Mouse (Mus musculus): ENCODE results near the gene Psme2. TPM values are rescaled to one million over a fixed set of nuclear protein-coding genes. Genes with fewer than 3 reads are reported as not detected.

Psme2 gene
- polyA plus RNA-seq, 1 experiment from 2014 or later: 368 TPM

- ATAC-seq: no peak
- H3K9ac ChIP-seq (ENCODE audit: low read depth, low read length): no peak overlapping the region
- 94% methylated on average over 21 of the region's 21 CpGs for WGBS
Measured at GRCm38 (mm10) chr14:55598521-55599390, 7.8 kb upstream of the Psme2 start.

GRCm38 (mm10) chr14:55596036-55596690 lies 5.2 kb upstream of the Psme2 start:
- H3K9me3 ChIP-seq (ENCODE audit: control insufficient read depth, low read length): no peaks in the 10 kb centered on the region
- H3K9ac ChIP-seq (ENCODE audit: low read depth, low read length): no peak overlapping the region
- H3K27me3 ChIP-seq (replicated peaks; ENCODE audit: control insufficient read depth, insufficient read depth, low read length): no peaks in the 10 kb centered on the region
- no peak for ATAC-seq
- peaks cover 12% of the 10 kb centered on the region for H3K4me1 ChIP-seq (ENCODE audit: control insufficient read depth, insufficient read depth, low read length)
- peaks cover 29% of the 10 kb centered on the region for H3K36me3 ChIP-seq (ENCODE audit: control insufficient read depth, insufficient read depth, low read length)
- no peak overlapping the region for H3K27ac ChIP-seq (ENCODE audit: low read length)
- H3K4me3 ChIP-seq (ENCODE audit: low read length): no peak overlapping the region
- no peak overlapping the region for H3K4me2 ChIP-seq (ENCODE audit: low read depth, low read length)
- 81% methylated on average over 13 of the region's 13 CpGs for WGBS

More at GRCm38 (mm10) chr14:55598521-55599390, 7.8 kb upstream of the Psme2 start:
- no peaks in the 10 kb centered on the region for H3K9me3 ChIP-seq (ENCODE audit: control insufficient read depth, low read length)
- H3K4me3 ChIP-seq (ENCODE audit: low read length): no peak overlapping the region
- no peaks in the 10 kb centered on the region for H3K27me3 ChIP-seq (replicated peaks; ENCODE audit: control insufficient read depth, insufficient read depth, low read length)
- peaks cover 33% of the 10 kb centered on the region for H3K36me3 ChIP-seq (ENCODE audit: control insufficient read depth, insufficient read depth, low read length)
- no peak overlapping the region for H3K4me2 ChIP-seq (ENCODE audit: low read depth, low read length)
- peaks cover 4% of the 10 kb centered on the region; the same call in 1 of the 2 replicates for H3K4me1 ChIP-seq (ENCODE audit: control insufficient read depth, insufficient read depth, low read length)
- no peak overlapping the region for H3K27ac ChIP-seq (ENCODE audit: low read length)

- WGBS: 4% methylated on average over 16 of the region's 16 CpGs
- Histone ChIP-seq H3K4me2 (ENCODE audit: low read depth, low read length) (peak overlapping the region; percentile 56), H3K9me3 (ENCODE audit: control insufficient read depth, low read length) (no peaks in the 10 kb centered on the region), H3K4me3 (ENCODE audit: low read length) (peak overlapping the region; percentile 84), H3K27me3 (replicated peaks; ENCODE audit: control insufficient read depth, insufficient read depth, low read length) (no peaks in the 10 kb centered on the region), H3K9ac (ENCODE audit: low read depth, low read length) (peak overlapping the region; percentile 88), H3K36me3 (ENCODE audit: control insufficient read depth, insufficient read depth, low read length) (peaks cover 11% of the 10 kb centered on the region), H3K4me1 (ENCODE audit: control insufficient read depth, insufficient read depth, low read length) (peaks cover 19% of the 10 kb centered on the region), H3K27ac (ENCODE audit: low read length) (peak overlapping the region; percentile 78)
- no peak for ATAC-seq
Measured at GRCm38 (mm10) chr14:55592226-55592625, 1.3 kb upstream of the Psme2 start.

DNA sequence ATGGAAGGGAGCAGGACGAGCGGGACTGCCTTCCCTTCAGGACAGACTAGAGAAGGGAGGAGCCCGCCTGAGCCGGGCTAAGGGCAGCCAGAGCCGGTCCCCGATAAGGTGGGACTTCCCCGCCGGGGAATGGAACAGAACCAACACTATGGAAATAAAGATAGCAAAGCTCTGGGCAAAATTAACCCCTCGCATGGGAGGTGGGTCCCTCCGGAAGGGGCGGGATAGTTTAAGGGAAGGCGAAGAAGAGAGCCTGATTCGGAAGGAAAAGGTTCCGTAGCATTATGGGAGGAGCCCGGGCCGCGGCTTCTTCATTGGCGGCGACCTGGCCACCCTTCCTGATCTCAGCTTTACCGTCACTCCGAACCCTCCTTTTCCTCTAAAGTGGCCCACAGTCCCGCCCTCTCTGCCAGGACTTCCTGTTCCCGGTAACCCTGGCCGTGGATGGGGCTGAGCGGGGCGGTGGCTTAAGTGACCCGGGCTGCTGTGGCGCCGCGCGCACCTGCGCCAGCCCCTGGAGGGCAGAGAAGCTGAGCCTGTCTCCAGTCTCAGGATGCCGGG lies 498 bp upstream of the Psme2 start, which contains the start of gene Rnf31:
Rnf31 (plus strand) TSS at position 378 of the 561 bp plus-strand sequence.
- Histone ChIP-seq H3K4me2 (ENCODE audit: low read depth, low read length) (peak within 1 kb of the TSS; percentile 56), H3K27me3 (replicated peaks; ENCODE audit: control insufficient read depth, insufficient read depth, low read length) (no peaks in the 10 kb centered on the region), H3K4me1 (ENCODE audit: control insufficient read depth, insufficient read depth, low read length) (peaks cover 19% of the 10 kb centered on the region), H3K36me3 (ENCODE audit: control insufficient read depth, insufficient read depth, low read length) (peaks cover 8% of the 10 kb centered on the region), H3K9ac (ENCODE audit: low read depth, low read length) (peak within 1 kb of the TSS; percentile 88), H3K27ac (ENCODE audit: low read length) (peak within 1 kb of the TSS; percentile 96), H3K9me3 (ENCODE audit: control insufficient read depth, low read length) (no peaks in the 10 kb centered on the region), H3K4me3 (ENCODE audit: low read length) (peak within 1 kb of the TSS; percentile 84)
- WGBS: under 1% methylated on average over 33 of the region's 33 CpGs
- peak; percentile 90 for ATAC-seq

DNA sequence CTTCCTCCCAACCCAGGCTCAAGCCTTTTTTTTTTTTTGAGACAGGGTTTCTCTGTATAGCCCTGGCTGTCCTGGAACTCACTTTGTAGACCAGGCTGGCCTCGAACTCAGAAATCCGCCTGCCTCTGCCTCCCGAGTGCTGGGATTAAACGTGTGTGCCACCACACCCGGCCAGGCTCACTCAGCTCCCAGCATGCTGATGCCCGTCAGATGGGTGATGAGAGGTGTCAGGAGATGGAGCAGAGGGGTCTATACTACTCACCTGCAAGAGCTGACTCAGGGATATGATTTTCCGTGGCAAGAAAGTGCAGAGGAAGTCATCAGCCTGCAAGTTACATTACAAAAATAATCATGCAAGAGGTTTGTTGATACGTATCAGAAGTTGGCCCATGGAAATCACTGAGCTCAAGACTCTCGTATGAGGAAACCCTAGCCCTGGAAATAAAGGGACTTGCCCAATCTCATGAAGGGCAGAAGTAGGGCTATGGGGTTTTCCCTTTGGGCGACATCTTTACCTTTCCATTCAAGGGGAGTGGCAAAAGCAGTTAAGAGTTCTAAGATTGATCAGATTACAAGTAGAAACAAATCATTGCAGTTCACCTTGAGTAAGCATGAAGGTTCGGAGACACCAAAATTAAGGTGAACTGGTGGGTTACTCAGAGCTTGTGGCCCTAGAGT lies 1.0 kb downstream of the Psme2 start:
- peaks cover 3% of the 10 kb centered on the region for H3K36me3 ChIP-seq (ENCODE audit: control insufficient read depth, insufficient read depth, low read length)
- peak overlapping the region; percentile 79 for H3K27ac ChIP-seq (ENCODE audit: low read length)
- H3K4me2 ChIP-seq (ENCODE audit: low read depth, low read length): peak overlapping the region; percentile 56
- H3K9me3 ChIP-seq (ENCODE audit: control insufficient read depth, low read length): no peaks in the 10 kb centered on the region
- WGBS: 77% methylated on average over 11 of the region's 11 CpGs
- H3K4me3 ChIP-seq (ENCODE audit: low read length): peak overlapping the region; percentile 84
- peak overlapping the region; percentile 79 for H3K9ac ChIP-seq (ENCODE audit: low read depth, low read length)
- ATAC-seq: no peak
- no peaks in the 10 kb centered on the region for H3K27me3 ChIP-seq (replicated peaks; ENCODE audit: control insufficient read depth, insufficient read depth, low read length)
- peaks cover 22% of the 10 kb centered on the region for H3K4me1 ChIP-seq (ENCODE audit: control insufficient read depth, insufficient read depth, low read length)

GRCm38 (mm10) chr14:55589271-55589670 lies 1.6 kb downstream of the Psme2 start:
- 92% methylated on average over 5 of the region's 5 CpGs for WGBS
- peaks cover 25% of the 10 kb centered on the region for H3K4me1 ChIP-seq (ENCODE audit: control insufficient read depth, insufficient read depth, low read length)
- no peak overlapping the region for H3K27ac ChIP-seq (ENCODE audit: low read length)
- H3K4me3 ChIP-seq (ENCODE audit: low read length): no peak overlapping the region
- H3K9me3 ChIP-seq (ENCODE audit: control insufficient read depth, low read length): no peaks in the 10 kb centered on the region
- no peaks in the 10 kb centered on the region for H3K27me3 ChIP-seq (replicated peaks; ENCODE audit: control insufficient read depth, insufficient read depth, low read length)
- H3K36me3 ChIP-seq (ENCODE audit: control insufficient read depth, insufficient read depth, low read length): no peaks in the 10 kb centered on the region; the same call in 1 of the 2 replicates
- H3K9ac ChIP-seq (ENCODE audit: low read depth, low read length): no peak overlapping the region
- H3K4me2 ChIP-seq (ENCODE audit: low read depth, low read length): no peak overlapping the region
- ATAC-seq: no peak

DNA sequence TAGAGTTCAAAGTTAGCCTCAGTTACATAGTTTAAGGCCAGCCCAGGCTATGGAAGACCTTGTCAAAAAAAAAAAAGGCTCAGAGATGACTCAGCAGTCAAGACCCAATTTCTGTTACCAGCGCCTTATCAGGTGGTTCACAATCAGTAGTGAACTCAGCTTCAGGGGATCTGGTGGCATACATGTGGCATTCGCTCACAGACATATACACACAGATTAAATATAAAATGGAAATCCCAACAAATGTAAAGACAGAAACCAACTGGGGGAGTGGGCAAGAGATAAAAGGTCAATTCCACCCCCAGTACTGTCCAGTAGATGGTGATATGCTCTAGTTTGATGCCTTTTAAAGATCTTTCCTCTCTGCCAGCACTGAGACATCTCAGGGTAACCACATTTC lies 4.8 kb downstream of the Psme2 start:
- H3K27me3 ChIP-seq (replicated peaks; ENCODE audit: control insufficient read depth, insufficient read depth, low read length): no peaks in the 10 kb centered on the region
- no peaks in the 10 kb centered on the region for H3K9me3 ChIP-seq (ENCODE audit: control insufficient read depth, low read length)
- ATAC-seq: no peak
- H3K36me3 ChIP-seq (ENCODE audit: control insufficient read depth, insufficient read depth, low read length): peaks cover under 1% of the 10 kb centered on the region; the same call in 1 of the 2 replicates
- no peak overlapping the region for H3K9ac ChIP-seq (ENCODE audit: low read depth, low read length)
- H3K4me1 ChIP-seq (ENCODE audit: control insufficient read depth, insufficient read depth, low read length): peaks cover 13% of the 10 kb centered on the region
- peak overlapping the region; percentile 70; the same call in 1 of the 2 replicates for H3K27ac ChIP-seq (ENCODE audit: low read length)
- H3K4me2 ChIP-seq (ENCODE audit: low read depth, low read length): no peak overlapping the region
- no peak overlapping the region for H3K4me3 ChIP-seq (ENCODE audit: low read length)
- 92% methylated on average over 2 of the region's 2 CpGs for WGBS

GRCm38 (mm10) chr14:55585566-55585960 lies 5.3 kb downstream of the Psme2 start:
- no peaks in the 10 kb centered on the region for H3K9me3 ChIP-seq (ENCODE audit: control insufficient read depth, low read length)
- no peak overlapping the region for H3K9ac ChIP-seq (ENCODE audit: low read depth, low read length)
- H3K27ac ChIP-seq (ENCODE audit: low read length): peak overlapping the region; percentile 70; the same call in 1 of the 2 replicates
- no peak overlapping the region for H3K4me3 ChIP-seq (ENCODE audit: low read length)
- ATAC-seq: peak; percentile 82
- H3K27me3 ChIP-seq (replicated peaks; ENCODE audit: control insufficient read depth, insufficient read depth, low read length): no peaks in the 10 kb centered on the region
- H3K36me3 ChIP-seq (ENCODE audit: control insufficient read depth, insufficient read depth, low read length): peaks cover 7% of the 10 kb centered on the region; the same call in 1 of the 2 replicates
- peak overlapping the region; percentile 91 for H3K4me2 ChIP-seq (ENCODE audit: low read depth, low read length)
- H3K4me1 ChIP-seq (ENCODE audit: control insufficient read depth, insufficient read depth, low read length): peaks cover 13% of the 10 kb centered on the region
- WGBS: 40% methylated on average over 6 of the region's 6 CpGs

Measured in intestine, embryonic 16.5 days (tissue).